Mouse (Mus musculus): ENCODE data around the gene Ap4s1.

Gene Ap4s1

DNA sequence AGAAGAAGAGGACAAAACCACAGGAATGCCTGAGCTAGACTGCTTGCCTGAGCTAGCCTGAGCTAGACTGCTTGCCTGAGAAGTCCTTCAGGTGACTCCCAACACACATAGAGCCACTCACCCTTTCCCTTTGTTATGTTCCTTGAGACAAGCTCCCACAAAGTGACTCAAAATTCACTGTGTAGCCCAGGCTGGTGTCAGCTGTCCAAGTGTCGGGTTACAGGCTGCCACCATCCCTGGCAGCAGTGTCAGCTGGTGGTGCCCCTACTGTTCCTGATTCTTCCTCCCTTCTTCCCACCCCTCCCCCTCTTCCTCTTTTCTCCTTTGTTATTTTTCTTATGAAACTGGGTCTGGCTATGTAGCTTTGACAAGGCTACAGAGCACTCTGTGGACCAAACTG is 13.0 kb downstream of the Ap4s1 start:
- no peak for DNase-seq (ENCODE audit: extremely low spot score, low read depth, low spot score)

DNA sequence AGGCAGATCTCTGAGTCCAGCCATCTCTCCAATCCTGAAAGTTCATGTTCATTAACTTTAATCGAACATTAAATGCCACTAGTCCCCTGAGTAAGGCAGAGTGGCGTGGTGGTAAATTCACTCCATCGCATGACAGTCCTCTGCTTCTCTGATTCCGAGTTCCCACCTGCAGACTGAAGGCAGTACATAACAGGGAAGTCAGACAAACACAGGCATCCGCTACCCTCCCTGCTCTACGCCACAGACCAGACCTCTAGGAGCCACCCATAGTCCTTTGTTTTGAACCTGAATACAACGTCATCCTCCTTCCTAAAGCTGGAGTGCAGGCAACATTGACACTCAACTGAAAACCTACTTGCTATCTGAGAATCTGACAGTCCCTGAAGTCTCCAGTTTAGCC is 13.7 kb downstream of the Ap4s1 start:
- DNase-seq (ENCODE audit: extremely low spot score, low read depth, low spot score), result no peak

DNA sequence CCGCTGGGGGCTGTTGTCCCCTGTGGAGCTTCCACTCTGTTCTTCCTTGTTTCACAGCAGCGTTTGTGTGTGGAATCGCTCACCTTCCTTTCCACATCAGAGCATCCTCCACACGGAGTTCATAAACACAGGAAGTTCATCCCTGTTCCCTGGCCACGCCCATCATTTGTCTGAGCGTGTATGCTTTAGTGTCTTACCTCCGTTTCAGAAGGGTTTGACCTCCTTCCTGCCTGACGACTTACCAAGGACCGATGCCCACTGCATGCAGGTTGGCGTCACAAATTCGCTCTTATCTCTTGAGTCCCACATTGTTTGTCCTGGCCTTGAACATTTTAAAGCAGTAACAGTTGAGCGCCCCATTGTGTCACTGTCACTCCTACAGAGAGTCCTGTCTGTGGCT is 14.9 kb downstream of the Ap4s1 start:
- DNase-seq (ENCODE audit: extremely low spot score, low read depth, low spot score), result no peak

DNA sequence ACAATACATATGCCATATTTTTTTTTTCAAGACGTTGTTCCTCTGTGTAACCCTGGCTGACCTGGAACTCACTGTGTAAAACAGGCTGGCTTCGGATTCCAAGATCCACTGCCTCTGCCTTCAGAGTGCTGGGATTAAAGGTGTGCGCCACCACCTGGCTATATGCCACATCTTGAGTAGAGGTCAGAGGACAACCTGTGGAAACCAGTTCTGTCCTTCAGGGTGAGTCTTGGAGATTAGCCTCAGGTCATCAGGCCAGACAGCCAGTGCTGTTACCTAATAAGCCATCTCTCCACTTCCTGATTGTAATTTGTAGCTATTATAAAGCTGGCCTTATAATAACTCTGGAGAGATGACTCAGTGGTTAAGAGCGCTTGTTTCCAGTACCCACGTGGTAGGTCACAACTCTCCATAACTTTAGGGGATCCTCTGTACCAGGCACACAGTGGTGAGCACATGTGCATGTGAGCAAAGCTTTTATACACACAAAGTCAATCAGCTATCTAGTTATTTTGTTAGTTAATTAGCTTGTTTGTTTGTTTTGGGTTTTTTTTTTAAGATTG is 15.9 kb downstream of the Ap4s1 start:
- no peak for DNase-seq (ENCODE audit: extremely low spot score, low read depth, low spot score)

DNA sequence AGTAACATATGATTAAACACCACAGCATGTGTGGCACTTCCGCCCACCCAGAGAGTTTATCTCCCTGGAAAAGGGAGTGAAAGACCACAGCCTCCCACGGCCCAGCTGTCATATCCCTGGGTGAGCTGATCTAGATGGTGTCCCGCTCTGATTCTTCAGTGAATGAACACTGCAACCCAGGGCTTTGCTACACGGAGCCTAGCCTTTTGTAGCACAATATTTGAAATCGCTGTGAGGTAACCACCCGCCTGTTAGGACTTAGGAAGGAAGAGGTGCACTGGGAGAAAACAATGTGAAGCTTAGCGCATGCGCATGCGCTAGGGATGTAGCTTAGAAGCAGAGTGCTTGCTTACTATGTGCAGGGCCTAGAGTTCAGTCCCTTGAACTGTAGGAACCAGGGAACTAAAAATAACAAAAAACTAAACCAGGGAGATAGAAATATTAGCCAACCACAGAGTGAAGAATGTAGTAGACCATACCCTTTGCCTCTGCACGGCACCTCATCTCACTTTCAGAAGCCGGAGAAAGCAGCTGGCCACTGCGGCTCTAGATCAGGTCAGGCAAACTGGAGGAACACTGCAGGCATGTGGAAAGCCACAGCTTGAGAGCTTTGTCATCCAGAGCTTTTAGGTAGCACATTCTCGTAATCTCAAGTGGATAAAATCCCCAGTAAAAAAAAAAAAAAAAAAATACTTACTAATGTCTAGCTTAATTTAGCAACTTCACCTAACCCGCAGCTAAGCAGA is 18.3 kb downstream of the Ap4s1 start:
- DNase-seq (ENCODE audit: extremely low spot score, low read depth, low spot score), result no peak

DNA sequence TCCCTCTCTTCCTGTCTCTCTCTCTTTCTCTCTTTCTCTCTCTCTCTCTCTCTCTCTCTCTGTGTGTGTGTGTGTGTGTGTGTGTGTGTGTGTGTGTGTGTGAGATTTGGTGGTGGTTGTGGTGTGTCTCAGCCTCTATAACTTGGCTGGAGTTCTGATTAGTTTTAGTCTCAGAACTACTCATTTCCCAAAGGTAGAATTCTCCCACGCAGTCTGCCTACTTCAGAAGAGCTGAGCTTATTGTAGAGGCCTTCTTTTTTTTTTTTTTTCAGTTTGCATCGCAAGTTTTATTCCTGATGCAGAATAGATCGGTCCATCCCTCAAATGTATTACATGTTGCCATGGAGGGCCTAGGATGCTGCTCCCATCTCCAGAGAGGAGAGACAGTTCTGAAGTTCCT is 18.9 kb downstream of the Ap4s1 start:
- no peak for DNase-seq (ENCODE audit: extremely low spot score, low read depth, low spot score)

DNA sequence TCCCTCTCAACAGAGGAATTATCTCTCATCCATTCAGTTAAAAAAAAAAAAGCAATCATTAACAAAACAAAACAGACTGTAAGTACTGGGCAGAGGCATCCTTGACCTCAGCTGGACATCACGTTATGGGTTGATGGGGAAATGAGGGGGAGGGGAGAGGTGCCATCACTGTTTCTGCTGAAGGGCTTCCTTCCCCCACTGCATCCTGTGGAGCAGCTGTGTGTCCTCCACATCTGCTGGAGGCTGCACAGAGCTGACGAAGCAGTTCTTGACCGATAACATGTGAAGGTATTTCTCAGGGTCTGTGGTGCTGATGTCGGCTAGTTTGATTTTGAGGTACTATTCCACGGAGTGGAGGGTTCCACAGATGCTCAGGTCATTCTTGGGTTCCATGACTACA is 19.3 kb downstream of the Ap4s1 start:
- no peak for DNase-seq (ENCODE audit: extremely low spot score, low read depth, low spot score)

DNA sequence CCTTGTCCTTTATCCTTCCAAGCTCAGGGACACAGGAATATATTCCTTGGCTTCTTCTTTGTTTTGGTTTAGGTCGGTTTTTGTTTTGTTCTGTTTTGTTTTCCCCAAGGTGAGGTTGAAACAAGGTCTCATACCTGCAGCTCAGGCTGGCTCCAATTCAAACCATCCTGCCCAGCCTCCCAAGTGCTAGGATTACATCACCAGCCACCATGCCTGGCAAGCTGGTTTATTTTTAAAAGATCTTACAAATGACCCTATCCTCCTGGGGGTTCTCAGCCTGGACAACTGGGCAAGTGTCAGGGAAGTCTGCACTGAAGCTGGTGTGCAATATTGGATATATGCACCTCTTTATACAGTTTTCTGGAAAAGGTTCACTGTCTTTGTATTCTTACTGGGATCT is 21.9 kb downstream of the Ap4s1 start:
- DNase-seq (ENCODE audit: extremely low spot score, low read depth, low spot score), result no peak

DNA sequence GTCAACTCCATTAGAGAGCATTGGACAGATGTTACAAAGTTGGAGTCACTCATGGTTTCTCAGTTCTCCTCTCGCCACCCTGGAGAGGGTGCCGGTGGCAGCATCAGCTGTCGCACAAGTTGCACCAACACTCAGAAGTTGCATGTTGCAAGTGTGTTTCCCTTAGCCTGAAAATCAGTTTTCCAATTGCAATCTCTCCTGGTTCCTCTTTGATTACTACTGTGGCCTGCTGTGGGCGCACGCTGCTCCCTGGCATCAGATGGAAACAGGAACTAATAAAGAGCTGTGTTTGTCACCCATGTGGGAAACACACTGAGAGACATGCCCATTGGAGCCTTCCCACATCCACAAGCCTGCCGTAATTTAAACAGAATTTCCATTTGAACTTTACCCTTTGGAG is 27.8 kb downstream of the Ap4s1 start:
- DNase-seq (ENCODE audit: extremely low spot score, low read depth, low spot score), result no peak

DNA sequence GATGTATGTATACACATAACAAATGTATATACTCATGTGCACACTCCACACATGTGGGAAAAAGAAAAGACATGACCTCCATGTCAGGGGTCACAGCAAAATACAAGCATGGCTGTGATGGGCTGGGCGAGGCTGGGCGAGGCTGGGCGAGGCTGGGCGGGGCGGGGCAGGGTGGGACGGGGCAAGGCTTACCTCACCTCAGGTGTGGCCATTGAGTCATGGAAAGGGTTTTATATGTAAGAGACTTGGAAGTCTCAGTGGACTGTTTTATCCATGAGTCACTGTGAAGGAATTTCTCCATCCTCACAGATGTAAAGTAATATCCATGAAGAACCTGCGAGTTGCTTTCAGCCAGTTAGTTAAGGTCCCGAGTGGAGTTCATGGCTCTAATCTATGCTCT is 31.0 kb downstream of the Ap4s1 start:
- DNase-seq (ENCODE audit: extremely low spot score, low read depth, low spot score), result no peak

DNA sequence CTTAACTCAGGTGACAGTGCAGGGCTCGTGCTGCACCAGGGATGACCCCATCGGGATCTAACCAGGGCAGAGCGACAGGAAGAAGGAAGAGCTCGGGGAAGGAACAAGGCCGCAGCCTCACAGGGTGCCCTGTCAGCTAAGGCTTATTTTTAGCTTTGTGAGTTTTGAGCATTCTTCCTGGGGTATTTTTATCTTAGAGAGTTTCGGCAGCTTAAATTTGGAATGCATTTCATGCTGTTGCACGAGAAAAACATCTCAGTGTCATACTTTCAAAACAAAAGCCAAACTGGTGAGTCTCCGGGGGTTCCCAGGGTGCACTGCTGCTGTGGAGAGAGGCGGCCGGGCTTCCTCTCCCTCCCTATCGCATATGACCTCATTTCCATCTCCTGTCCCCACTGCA is 38.2 kb downstream of the Ap4s1 start:
- no peak for DNase-seq (ENCODE audit: extremely low spot score, low read depth, low spot score)

DNA sequence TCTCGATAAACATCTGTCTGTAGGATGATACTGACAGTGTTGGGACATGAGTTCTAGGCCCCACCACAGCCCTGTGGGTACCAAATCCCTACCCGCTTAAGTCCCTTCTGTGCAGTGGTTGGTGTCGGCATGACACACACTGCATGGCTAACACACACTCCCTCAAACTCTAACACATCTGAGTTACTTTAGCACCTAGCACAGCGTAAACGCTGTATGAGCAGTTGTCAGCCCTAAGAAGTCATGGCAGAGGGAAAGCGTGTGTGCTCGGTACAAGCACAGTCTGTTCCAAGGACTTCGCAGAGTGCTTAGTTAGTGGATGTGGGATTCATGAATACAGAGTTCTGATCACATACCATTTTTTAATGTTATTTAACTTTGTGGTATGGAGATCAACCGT is 39.0 kb downstream of the Ap4s1 start:
- DNase-seq (ENCODE audit: extremely low spot score, low read depth, low spot score), result no peak

DNA sequence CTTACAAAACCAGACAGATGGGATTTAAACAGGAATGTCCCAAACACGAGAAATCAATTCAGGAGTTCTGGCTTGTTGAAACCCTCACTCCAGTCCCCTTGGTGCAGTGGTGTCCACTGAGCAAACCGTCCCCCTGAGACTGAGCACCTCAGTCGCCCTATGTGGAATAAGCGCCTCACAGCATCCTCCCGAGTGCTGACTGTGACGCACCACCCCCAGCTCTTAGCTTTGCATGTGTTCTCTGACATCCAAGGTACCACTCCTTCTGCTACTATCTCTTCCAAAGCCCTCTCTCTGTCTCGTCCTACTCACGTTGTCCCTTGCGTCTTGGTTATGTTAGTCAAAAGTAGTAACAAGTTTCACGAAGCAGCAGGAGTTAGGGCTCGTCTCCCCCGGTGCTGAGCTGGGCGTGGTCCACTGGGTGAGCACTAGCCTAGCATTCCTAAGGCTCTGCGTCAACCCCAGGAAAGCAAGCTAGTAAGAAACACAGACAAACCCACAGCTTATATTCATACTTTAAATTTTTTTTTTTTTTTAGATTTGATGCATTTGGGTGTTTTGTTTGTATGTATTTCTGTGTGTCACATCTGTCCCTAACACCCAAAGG is 43.9 kb downstream of the Ap4s1 start:
- DNase-seq (ENCODE audit: extremely low spot score, low read depth, low spot score), result no peak

DNA sequence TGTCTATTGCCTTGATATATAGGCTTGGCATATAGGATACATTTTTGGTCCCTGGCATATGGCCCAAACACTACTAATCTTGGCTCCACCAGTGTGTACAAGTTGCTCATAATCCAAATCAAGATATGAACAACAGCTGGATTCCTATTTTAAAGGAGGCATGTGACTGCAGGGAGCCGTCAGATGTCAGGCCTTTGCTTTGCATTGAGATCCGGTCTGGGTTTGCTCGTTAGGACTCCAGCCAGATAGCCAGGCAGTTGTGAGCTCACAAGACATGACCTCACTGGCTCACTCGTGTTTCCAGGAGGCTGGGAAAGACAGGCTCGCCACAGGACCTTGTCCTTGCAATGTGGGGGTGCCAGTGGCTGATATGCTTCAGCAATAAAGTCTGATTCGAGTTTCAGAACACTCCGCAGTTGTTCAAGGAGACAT is 45.0 kb downstream of the Ap4s1 start:
- no peak for DNase-seq (ENCODE audit: extremely low spot score, low read depth, low spot score)

DNA sequence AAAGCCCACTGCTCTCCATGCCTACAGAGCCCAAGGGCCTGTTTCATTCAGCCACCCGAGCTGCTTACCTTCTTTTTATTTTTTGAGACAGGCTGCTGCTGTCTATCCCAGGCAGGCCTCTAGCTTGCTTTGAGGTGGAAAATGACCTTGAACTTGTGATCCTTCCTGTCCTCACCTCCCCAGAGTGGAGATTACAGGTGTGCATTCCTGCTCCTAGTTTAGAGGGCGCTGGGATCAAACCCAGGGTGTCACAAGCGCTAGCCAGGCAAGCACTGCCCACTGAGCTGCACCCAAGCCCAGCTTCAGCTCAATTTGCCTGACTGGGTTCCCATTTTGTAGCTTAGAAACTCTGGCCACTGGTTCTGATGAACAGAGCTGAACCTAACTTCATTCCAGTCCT is 45.5 kb downstream of the Ap4s1 start:
- no peak for DNase-seq (ENCODE audit: extremely low spot score, low read depth, low spot score)

DNA sequence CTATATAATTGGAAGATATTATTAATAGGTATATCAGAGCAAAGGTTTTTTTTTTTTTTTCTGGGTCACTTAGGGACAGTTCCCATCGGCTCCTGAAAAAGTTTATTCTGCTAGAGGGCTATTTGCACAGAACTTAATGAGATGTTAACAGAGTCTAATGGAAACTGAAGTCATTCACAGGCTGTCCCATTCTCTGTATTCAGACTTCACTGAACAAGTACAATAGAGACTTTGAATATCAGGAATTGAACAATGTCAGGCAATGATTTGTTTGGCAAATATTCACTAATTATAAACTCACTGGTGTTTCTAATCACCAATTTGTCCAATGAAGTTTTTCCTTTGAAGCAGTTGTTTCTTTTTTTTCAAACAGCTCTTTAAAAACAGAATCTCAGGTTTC is 46.0 kb downstream of the Ap4s1 start:
- DNase-seq (ENCODE audit: extremely low spot score, low read depth, low spot score), result no peak

DNA sequence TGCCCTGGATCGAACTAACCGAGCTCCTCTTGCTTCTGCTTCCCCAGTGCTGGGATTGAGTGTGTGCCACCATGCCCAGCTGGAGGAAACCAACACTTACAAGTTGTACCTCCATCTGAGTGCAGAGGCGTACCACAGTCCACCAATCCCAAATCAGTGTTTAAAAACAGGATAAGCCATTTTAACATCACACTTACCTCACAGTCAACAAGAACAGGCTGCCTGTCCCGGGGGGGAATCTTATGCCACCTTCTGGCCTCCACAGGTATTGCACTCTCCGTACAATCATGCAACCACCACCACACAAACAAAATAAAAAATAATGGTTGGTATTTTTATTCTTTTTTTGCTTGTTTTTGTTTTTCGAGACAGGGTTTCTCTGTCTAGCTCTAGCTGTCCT is 50.9 kb downstream of the Ap4s1 start:
- DNase-seq (ENCODE audit: extremely low spot score, low read depth, low spot score), result no peak

DNA sequence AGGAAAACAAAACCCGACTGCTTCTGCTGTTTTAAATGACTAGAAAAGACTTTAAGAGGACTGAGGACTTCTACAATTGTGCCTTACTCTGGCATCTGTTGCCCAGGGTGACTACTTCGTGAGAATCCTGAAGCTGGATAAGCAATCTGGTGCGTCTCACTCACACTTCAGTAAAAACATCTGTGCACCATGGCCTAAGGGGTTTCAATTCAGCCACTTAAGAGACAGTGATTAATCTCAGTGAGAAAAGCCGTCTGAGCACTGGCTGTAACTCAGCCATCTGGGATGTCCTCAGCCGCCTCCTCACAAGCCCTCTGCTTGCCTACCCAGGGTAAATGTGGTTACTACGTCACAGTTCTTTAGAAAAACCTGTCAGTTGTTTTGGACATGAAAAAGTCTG is 54.1 kb downstream of the Ap4s1 start:
- no peak for DNase-seq (ENCODE audit: extremely low spot score, low read depth, low spot score)

DNA sequence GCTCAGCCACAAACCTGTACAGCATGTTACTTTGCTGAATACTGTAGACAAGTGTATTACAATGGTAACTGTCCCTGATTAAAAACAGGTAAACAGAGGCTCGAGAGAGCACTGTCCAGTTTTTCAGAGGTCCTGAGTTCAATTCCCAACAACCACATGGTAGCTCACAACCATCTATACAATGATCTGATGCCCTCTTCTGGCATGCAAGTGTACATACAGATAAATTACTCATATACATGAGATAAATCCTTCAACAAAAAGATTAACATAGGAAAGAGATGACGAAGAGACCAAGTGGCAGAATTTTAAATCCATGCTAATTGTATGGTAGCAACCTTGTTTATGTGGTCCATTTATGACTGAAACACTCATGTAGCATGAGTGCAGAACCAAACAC is 56.5 kb downstream of the Ap4s1 start:
- no peak for DNase-seq (ENCODE audit: extremely low spot score, low read depth, low spot score)

DNA sequence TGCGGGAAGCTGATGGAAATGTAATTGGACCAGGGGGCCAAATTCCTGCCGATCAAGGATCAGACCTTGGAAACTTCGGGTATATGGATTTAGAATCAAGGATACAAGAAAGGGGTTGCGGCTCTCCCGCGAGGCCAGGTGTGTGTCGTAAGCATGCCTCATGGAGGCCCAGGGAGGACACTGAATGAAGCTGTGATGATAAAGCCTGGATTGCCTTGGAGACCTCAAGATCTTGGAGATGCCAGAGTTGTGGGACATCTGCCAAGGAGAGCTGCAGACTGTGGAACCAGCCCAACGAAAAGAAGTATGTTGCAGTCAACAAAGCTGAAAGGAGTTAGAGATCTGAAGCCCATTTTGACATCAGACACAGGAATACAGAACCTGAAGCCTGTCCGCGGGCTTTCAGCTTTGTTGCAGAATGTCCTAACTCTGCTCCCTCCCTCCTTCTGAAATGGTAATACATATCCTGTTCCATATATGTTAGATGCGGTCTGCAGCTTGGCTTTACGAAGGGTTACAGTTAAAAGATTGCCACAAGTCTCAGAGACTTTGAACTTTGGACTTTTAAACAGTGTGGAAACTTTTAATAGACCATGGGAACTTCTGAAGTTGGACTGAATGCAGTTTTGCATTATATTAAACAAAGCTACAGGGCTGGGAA is 65.2 kb downstream of the Ap4s1 start:
- no peak for DNase-seq (ENCODE audit: extremely low spot score, low read depth, low spot score)

DNA sequence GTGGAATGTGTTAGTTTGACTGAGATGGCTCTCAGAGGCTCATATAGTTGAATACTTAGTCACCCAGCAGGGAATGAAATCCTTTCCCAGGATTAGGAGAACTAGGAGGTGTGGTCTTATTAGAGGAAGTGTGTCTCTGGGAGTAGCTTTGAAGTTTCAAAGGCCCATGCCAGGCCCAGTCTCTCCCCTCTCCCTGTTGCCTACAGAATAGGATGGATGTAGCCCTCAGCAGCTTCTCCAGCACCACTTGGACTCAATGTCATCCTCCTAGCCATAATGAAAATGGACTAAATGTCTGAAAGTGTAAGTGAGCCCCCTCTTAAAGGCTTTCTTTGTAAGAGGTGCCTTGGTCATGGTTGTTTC is 65.7 kb downstream of the Ap4s1 start:
- DNase-seq (ENCODE audit: extremely low spot score, low read depth, low spot score), result no peak

DNA sequence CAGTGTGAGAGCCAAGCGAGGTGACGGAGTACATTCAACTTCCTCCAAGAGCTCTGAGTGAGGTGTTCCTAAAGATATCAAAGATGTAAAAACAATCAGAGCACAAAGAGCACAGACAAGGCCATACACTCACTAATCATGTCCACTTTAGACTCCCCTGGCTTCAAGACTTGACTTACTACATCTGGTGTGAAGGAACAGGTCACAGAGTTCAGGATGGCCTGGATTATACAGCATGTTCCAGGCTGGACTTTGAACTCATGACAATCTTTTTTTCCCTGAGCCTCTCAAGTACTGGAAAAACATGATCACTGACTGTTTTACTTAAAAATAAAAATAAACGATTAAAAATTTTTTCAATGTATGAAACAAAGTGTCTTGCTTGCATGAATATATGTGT is 68.5 kb downstream of the Ap4s1 start:
- no peak for DNase-seq (ENCODE audit: extremely low spot score, low read depth, low spot score)
